Mouse (Mus musculus): ENCODE results near the gene Tspan17.

Gene Tspan17

GRCm38 (mm10) chr13:54808067-54808466, 18.9 kb downstream of the Tspan17 start:
- Histone ChIP-seq H3K4me3 (replicated peaks; ENCODE audit: low read length) (no peak overlapping the region), H3K9me3 (ENCODE audit: low read length) (no peaks in the 10 kb centered on the region), H3K36me3 (ENCODE audit: insufficient read depth, low read length) (no peaks in the 10 kb centered on the region), H3K27me3 (ENCODE audit: insufficient read depth, low read length) (peaks cover 37% of the 10 kb centered on the region), H3K4me1 (replicated peaks; ENCODE audit: low read depth, low read length) (peaks cover 29% of the 10 kb centered on the region)
- TF ChIP-seq NANOG (IDR thresholded peaks at IDR 0.05; ENCODE audit: borderline replicate concordance, low read length), result no peak
- TF ChIP-seq CTCF (conservative IDR thresholded peaks at IDR 0.05; ENCODE audit: low read length), result no peak
- no peak for TF ChIP-seq POU5F1 (IDR thresholded peaks at IDR 0.05; ENCODE audit: borderline replicate concordance, low read length)

DNA sequence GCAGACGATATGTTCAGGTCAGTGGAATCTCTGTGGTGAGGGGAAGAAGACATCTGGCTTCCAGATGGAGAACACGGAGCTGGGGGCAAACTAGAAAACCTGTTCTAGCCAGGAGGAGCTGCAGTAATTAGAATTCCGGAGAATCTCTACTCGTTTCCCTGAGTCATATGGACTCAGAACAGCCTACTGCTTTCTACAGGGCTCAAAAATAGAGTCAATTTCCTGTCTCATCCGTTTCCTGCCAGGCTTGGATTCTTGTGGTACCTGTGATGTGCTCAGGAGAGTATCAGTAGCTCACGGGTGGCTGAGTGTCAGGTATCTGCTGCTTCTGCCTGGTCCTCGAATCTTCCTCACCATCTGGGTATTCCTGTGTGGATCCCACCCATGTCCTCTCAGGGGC, 22.3 kb downstream of the Tspan17 start:
- no peaks in the 10 kb centered on the region for H3K36me3 ChIP-seq (ENCODE audit: insufficient read depth, low read length)
- H3K27me3 ChIP-seq (ENCODE audit: insufficient read depth, low read length), result peaks cover 28% of the 10 kb centered on the region
- TF ChIP-seq POU5F1 (IDR thresholded peaks at IDR 0.05; ENCODE audit: borderline replicate concordance, low read length) (no peak), CTCF (conservative IDR thresholded peaks at IDR 0.05; ENCODE audit: low read length) (no peak), NANOG (IDR thresholded peaks at IDR 0.05; ENCODE audit: borderline replicate concordance, low read length) (no peak)
- H3K9me3 ChIP-seq (ENCODE audit: low read length), result no peaks in the 10 kb centered on the region
- peaks cover 4% of the 10 kb centered on the region for H3K4me1 ChIP-seq (replicated peaks; ENCODE audit: low read depth, low read length)
- no peak overlapping the region for H3K4me3 ChIP-seq (replicated peaks; ENCODE audit: low read length)

DNA sequence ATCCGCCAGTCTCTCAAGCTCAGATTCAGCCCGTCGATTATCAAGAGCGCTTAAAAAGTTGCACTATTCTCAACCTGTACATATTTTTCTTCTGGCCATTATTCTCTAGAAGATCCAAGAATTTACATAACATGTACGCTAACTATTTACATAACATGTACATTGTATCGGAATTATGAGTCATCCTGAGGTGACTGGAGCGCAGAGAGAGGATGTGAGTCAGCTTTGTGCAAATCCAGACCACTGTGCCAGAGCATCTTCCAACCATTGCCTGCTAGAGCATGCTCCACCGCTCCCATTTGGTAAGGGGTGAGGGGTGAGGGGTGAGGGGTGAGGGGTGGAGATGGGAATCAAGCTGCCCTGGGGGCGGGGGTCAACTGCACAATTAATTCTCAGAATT, 24.2 kb downstream of the Tspan17 start:
- Histone ChIP-seq H3K4me3 (replicated peaks; ENCODE audit: low read length) (no peak overlapping the region), H3K9me3 (ENCODE audit: low read length) (no peaks in the 10 kb centered on the region), H3K4me1 (replicated peaks; ENCODE audit: low read depth, low read length) (peaks cover 14% of the 10 kb centered on the region), H3K36me3 (ENCODE audit: insufficient read depth, low read length) (no peaks in the 10 kb centered on the region), H3K27me3 (ENCODE audit: insufficient read depth, low read length) (peaks cover 23% of the 10 kb centered on the region)
- TF ChIP-seq POU5F1 (IDR thresholded peaks at IDR 0.05; ENCODE audit: borderline replicate concordance, low read length) (no peak), NANOG (IDR thresholded peaks at IDR 0.05; ENCODE audit: borderline replicate concordance, low read length) (no peak), CTCF (conservative IDR thresholded peaks at IDR 0.05; ENCODE audit: low read length) (no peak)

- Histone ChIP-seq H3K9me3 (ENCODE audit: low read length) (no peaks in the 10 kb centered on the region), H3K36me3 (ENCODE audit: insufficient read depth, low read length) (no peaks in the 10 kb centered on the region), H3K4me3 (replicated peaks; ENCODE audit: low read length) (peak overlapping the region; percentile 11; the same call in 1 of the 2 replicates), H3K4me1 (replicated peaks; ENCODE audit: low read depth, low read length) (peaks cover 53% of the 10 kb centered on the region), H3K27me3 (ENCODE audit: insufficient read depth, low read length) (peaks cover 14% of the 10 kb centered on the region; the same call in 1 of the 2 replicates)
- TF ChIP-seq POU5F1 (IDR thresholded peaks at IDR 0.05; ENCODE audit: borderline replicate concordance, low read length) (peak; percentile 37; the same call in 1 of the 2 replicates), NANOG (IDR thresholded peaks at IDR 0.05; ENCODE audit: borderline replicate concordance, low read length) (0 out of 2 replicates have a peak, but pooled peaks have one; percentile 13), CTCF (conservative IDR thresholded peaks at IDR 0.05; ENCODE audit: low read length) (no peak)
These were observed 29.4 kb downstream of the Tspan17 start for GRCm38 (mm10) chr13:54818399-54819254.

DNA sequence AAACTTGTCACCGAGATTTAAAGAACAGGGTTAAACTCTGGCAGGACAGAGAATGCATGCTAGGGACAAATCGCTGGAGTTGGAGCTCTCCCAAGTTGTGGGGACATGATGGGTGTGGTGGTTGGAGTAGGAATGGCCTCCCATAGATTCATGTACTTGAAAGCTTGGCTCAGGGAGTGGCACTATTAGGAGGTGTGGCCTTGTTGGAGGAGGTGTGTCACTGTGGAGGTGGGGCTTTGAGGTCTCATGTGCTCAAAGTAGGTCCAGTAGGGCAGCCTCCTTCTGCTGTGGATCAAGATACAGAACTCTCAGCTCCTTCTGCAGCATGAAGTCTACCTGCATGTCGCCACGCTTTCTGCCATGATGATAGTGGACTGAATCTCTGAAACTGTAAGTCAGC, 31.9 kb downstream of the Tspan17 start:
- peaks cover 16% of the 10 kb centered on the region; the same call in 1 of the 2 replicates for H3K27me3 ChIP-seq (ENCODE audit: insufficient read depth, low read length)
- no peaks in the 10 kb centered on the region for H3K36me3 ChIP-seq (ENCODE audit: insufficient read depth, low read length)
- no peaks in the 10 kb centered on the region for H3K9me3 ChIP-seq (ENCODE audit: low read length)
- peaks cover 69% of the 10 kb centered on the region for H3K4me1 ChIP-seq (replicated peaks; ENCODE audit: low read depth, low read length)
- no peak for TF ChIP-seq CTCF (conservative IDR thresholded peaks at IDR 0.05; ENCODE audit: low read length)
- no peak overlapping the region for H3K4me3 ChIP-seq (replicated peaks; ENCODE audit: low read length)

GRCm38 (mm10) chr13:54821931-54822330, 32.8 kb downstream of the Tspan17 start:
- Histone ChIP-seq H3K4me3 (replicated peaks; ENCODE audit: low read length) (no peak overlapping the region), H3K36me3 (ENCODE audit: insufficient read depth, low read length) (no peaks in the 10 kb centered on the region), H3K4me1 (replicated peaks; ENCODE audit: low read depth, low read length) (peaks cover 69% of the 10 kb centered on the region), H3K9me3 (ENCODE audit: low read length) (no peaks in the 10 kb centered on the region), H3K27me3 (ENCODE audit: insufficient read depth, low read length) (peaks cover 16% of the 10 kb centered on the region; the same call in 1 of the 2 replicates)
- TF ChIP-seq NANOG (IDR thresholded peaks at IDR 0.05; ENCODE audit: borderline replicate concordance, low read length) (no peak), CTCF (conservative IDR thresholded peaks at IDR 0.05; ENCODE audit: low read length) (no peak), POU5F1 (IDR thresholded peaks at IDR 0.05; ENCODE audit: borderline replicate concordance, low read length) (no peak)

DNA sequence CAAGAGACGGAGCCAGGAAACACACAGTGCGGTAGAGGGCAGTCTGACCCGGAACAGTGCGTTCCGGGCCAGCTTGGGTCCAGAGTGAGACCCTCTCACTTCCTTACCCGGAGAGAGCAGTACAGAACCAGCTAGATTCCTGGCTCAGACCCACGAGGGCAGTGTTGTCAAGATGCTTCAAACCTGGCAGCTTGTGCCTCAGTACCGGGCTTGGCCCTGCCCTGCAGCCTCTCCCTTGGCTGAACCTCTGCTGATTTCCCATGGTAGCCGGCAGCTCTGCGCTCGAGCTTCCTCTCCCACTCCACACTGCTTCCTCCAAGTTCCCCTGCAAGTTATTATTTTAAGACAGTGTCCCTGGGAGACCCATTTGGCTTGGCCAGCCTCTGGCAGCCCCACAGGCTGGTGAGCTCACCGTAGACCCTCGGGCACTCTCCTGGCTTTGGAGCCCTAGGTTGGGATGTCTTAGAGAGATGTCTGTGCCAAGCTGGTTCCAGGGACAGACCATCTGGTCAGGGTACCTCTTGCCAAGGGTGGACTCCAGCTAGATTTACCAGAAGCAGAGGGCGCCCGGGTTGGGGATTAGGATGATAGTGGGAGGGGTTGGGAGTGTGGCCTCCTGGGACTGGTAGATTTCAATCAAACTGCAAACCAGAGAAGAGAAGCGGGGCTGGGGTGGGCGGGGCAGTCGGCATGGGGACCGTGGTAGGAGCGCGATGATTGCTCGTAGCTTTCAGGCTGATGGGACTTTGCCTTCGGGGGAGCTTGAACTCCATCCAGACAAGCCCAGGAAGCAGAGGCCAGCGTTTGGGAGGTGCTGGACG, 35.1 kb downstream of the Tspan17 start:
- Histone ChIP-seq H3K27me3 (ENCODE audit: insufficient read depth, low read length) (peaks cover 16% of the 10 kb centered on the region; the same call in 1 of the 2 replicates), H3K4me3 (replicated peaks; ENCODE audit: low read length) (peak overlapping the region; percentile 67), H3K9me3 (ENCODE audit: low read length) (no peaks in the 10 kb centered on the region), H3K36me3 (ENCODE audit: insufficient read depth, low read length) (no peaks in the 10 kb centered on the region), H3K4me1 (replicated peaks; ENCODE audit: low read depth, low read length) (peaks cover 61% of the 10 kb centered on the region)
- TF ChIP-seq NANOG (IDR thresholded peaks at IDR 0.05; ENCODE audit: borderline replicate concordance, low read length), result no peak
- TF ChIP-seq POU5F1 (IDR thresholded peaks at IDR 0.05; ENCODE audit: borderline replicate concordance, low read length), result no peak
- TF ChIP-seq CTCF (conservative IDR thresholded peaks at IDR 0.05; ENCODE audit: low read length), result no peak

- Histone ChIP-seq H3K9me3 (ENCODE audit: low read length) (no peaks in the 10 kb centered on the region), H3K4me1 (replicated peaks; ENCODE audit: low read depth, low read length) (peaks cover 43% of the 10 kb centered on the region), H3K36me3 (ENCODE audit: insufficient read depth, low read length) (no peaks in the 10 kb centered on the region)
These were observed 38.8 kb downstream of the Tspan17 start for GRCm38 (mm10) chr13:54827992-54828391.

More at GRCm38 (mm10) chr13:54827992-54828391, 38.8 kb downstream of the Tspan17 start:
- no peak for TF ChIP-seq NANOG (IDR thresholded peaks at IDR 0.05; ENCODE audit: borderline replicate concordance, low read length)
- no peak for TF ChIP-seq POU5F1 (IDR thresholded peaks at IDR 0.05; ENCODE audit: borderline replicate concordance, low read length)
- TF ChIP-seq CTCF (conservative IDR thresholded peaks at IDR 0.05; ENCODE audit: low read length), result no peak
- H3K27me3 ChIP-seq (ENCODE audit: insufficient read depth, low read length), result peaks cover 5% of the 10 kb centered on the region; the same call in 1 of the 2 replicates
- H3K4me3 ChIP-seq (replicated peaks; ENCODE audit: low read length), result no peak overlapping the region

Data from E14TG2a.4 (cell line).